Mouse (Mus musculus) monocyte, adult 2 months (primary cell): ENCODE data around the gene Nme8.

Experiments used
- DNase-seq, 2 experiments: peaks; one replicate each; pipeline ENCODE4 v3.0.0; 2022; ENCODE audit warnings: low spot score in 2 of 2, low read depth in 1 of 2

Gene Nme8

DNA sequence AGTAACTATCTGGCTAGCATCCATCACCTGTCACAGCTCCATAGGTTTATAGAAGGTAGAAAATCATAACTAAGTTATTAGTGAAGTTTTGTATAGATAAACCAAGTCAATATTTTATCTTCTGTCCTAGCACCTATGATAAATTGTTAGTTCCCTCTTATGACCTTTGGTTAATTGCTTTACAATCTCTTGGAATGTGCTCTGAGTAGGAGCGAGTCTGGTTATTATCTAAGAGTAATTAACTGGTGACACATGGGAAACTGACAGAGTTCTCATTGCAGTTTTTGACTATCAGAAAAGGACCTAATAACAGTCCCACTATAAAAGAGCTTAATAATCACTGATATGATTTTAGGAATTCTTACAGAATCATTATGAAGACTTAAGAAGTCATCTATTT, 54.1 kb downstream of the Nme8 start:
- no peak for DNase-seq

DNA sequence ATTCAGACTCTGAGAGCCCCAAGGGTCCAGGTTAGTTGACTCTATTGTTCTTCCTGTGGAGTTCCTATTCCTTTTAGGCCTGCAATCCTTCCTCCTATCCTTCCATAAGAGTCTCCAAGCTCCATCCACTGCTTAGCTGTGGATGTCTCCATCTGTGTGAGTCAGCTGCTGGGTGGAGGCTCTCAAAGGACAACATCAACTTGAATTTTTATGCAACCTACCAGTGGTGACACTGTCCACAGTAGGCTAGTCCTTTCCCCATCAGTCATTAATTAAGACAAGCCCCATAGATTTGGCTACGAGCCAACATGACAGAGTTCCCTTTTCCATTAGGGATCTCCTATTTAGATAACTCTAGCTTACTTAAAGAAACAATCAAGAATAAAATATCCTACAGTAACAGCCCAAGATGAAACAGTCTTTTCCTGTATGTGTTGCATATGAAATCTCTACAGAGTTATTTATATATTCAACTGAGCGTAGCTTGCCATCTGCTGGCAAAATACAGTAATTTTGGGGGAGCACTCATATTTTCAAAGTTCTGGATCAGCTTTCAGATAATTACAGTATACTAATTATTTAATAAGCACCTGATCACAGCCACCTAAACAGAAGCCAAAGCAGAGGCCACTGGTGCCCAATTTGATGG, 57.3 kb downstream of the Nme8 start:
- no peak for DNase-seq

DNA sequence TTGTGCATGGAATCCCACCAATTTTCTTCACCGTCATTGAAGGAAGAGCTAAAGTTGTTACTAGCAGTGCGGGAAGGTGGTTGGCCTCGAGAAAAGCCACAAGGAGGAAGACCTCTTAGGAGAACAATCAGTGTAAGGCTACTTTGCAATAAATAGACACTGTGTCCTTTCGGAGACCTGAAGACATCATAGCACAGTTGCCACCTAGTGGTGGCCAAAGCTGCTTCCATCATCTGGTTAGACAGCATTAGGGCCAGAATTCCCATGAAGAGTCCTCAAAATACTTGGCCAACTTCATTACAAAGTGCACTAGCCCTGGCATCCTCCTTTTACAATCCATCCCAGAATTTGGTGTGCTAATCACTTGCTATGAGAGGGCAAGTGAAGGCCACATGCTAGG, 61.5 kb downstream of the Nme8 start:
- DNase-seq = no peak

DNA sequence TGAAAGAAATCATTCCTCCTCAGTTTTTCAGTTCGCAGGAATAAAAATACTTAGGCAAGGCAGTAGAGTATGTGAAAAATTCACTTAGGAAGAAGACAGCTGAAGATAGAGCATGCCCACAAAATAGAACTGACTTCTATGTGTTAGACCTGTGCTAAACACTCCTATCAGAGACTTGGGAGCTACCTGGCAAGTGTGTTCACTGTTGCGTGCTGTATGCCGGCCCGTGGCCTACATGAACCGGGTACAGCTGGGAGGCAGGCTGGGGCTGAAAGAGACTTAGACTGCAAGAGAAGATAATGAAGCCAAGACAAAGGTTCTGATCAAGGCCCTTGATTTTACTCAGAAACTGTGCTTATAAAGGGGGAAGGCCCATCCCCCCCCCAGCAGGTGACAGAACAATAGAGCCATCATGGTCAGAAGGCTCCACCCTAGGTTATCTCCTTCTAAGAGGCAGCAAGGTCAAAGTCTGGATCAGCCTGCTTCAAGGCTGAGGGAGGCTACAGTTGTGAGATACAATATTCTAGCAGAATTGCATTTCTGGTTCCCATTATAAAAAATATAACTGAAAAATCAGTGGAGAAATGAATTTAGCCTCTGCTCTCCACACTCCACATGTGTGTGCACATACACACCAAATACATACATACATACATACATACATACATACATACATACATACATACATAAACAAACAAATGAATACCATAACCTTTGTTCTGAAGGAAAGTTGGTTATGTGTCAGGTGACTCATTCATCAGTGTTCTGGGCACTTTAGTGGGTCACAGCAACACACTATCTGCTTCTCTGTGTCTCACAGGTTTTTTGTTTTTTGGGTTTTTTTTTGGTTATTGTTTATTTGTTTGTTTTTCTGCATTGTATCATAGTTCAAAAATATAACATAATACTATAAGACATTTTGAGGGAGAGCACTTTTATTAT, 66.6 kb downstream of the Nme8 start:
- no peak for DNase-seq

DNA sequence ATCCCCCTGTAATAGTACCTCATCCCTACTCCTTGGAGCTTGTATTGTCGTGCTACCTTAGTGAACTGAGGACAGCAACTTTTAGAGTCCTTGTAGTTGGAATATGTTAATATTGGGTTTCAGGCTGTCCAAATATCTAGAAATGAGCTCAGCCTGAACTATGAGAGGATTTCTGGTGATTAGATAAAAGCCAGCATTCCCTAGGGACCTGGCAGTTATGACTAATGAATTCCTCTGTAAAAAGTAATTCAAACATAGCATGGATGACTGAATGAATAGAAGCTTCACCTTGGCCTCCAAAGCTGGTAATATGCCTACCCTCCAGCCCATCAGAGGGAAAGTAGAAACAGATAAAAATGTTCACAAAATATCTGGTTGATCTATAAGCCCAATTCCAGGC, 71.1 kb downstream of the Nme8 start:
- DNase-seq = no peak

DNA sequence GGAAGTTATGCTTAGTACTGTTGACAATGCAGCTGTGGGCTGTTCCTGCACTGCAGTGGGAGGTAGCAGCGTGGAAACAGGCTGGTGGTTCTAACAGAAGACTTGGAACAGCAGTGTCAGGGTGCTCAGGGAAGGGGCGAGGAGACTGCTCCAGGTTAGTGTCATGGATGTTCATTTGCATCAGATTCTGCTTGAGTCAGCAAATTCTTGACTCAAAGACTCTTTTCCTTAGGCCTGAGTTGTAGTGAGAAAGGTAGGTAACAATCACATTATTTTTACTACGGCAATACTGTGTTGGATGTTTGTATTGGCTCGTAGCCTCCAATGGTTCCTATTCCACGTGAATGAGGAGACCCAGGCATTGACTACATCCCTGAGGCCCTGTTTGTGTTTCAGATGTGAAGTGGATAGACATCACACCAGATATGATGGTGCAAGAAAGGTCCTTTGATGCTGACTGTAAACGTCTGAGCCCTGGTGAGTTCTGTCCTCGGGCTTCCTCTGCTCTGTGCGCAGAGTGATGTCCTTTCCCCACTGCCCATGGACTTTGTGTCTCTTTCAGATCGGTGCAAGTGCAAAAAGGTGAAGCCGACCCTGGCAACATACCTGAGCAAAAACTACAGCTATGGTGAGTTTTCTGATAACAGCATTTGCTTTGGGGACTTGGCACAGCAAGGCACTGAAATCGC, 72.8 kb downstream of the Nme8 start:
- no peak for DNase-seq

DNA sequence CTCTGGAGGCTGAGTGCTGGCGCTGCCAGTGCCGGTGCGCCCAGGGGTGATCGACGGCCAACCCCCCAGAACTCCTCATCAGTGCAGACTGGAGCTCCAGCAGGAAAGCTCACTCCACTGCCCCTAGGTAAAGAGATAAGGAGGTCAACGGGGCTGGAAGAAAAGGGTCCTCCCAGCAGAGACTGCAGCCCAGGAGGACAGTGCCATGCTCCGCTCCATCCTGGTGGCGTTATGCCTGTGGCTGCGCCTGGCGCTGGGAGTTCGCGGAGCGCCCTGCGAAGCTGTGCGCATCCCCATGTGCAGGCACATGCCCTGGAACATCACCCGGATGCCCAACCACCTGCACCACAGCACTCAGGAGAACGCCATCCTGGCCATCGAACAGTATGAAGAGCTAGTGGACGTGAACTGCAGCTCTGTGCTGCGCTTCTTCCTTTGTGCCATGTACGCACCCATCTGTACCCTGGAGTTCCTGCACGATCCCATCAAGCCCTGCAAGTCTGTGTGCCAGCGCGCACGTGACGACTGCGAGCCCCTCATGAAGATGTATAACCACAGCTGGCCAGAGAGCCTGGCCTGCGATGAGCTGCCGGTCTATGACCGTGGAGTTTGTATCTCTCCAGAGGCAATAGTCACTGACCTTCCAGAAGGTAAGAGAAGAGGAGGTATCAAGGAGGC, 74.2 kb downstream of the Nme8 start:
- no peak for DNase-seq

DNA sequence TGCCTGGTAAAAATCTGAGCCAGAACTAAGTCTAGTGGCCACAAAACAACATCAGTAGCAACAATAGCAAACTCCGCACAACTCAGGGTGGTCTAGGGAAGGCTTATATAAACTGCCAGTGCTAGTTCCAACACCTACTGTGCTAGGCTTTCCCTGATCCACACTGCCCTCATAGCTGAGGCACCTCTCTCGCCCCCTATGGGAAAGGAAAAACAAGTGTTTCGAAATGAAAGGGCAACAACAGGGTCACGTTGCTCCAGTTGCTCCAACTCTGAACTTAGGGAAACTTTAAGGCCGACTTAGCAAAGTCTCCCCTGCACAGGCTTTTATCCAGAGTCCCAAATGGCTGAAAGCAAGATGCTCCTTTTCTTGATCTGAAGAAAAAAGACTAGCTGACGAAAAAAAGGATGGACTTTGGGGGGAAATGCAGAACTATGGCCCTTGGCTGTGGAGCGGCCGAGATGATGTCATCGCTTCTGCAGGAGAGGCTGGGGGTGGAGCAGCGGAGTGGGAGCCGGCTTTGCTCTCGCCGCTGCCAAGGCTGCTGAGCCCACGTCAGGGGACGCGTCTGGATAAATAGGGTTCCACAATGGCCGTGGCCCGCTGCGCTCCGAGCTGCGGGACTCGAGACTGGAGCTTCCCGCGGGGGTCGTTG, 74.9 kb downstream of the Nme8 start, which contains the start of gene Sfrp4:
Gene Sfrp4 (plus strand): TSS at position 532 of the 655 bp plus-strand sequence.
- no peak for DNase-seq

DNA sequence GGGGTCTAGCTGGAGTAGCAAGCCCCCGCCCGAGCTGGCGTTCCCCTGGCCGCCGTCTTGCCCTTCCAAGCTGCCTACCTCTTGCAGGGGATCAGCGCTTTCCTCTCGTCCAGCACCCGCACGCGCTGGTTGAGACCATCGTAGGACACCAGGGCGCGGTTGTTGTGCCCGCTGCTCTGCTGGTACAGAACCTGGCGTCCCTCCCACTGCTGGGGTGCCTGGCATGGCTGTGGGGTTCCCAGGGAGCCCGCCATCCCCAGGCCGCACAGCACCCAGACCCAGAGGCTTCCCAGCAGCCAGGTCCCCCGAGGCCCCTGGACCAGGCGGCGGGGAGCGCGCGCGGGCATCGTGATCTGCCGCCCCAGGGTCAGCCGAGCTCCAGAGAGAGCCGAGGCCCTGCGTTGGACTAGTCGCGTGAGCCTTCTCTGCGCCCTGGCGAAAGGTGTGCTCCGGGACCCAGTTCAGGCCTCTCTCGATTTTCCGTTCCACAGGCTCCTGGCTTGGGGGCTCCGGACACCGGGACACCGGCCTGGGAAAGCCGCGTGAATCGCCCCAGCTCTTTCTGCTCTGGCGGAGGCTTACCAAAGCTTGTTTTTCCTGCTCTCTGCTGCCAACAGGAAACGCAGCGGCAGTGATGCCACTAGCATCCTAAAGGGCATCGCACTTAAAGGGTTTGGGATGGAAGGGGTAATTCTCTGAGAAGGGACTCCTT, 78.2 kb downstream of the Nme8 start, which contains the start of gene Epdr1:
Gene Epdr1 (minus strand): TSS at position 712 of the 712 bp plus-strand sequence.
- DNase-seq = no peak

DNA sequence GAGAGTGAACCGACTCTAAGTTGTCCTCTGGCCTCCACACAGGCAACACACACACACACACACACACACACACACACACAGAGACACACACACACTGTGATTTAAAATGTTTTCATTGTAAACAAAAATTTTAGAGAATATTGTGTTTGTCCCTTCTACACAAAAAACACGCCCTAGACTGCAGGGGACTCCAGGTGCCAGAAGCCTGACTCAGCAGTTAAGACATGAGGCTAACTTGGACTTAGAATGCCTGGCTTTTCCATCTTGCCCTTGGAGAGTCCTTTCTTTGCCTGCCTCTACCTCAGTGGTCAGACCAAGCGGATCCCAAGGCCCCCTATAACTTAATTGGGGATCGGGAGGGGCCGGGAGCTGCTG, 78.8 kb downstream of the Nme8 start:
- no peak for DNase-seq

DNA sequence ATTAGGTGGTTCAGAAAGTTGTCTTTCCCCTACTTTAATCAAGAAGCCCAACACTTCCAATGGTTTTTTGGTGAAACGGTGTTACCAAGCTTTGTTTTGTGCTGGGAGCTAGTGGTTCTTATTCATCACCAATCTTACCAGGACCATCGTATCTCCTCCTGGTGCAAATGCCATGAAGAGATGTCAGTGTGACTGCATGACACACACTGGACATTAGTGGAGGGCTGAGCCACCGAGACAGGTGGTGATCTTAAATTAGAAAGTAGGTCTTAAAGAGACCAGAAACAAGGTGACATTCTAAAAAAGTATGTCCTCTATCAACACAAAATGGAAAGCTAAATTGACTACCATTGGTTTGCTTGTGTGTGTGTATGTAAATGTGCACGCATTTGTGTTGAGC, 79.5 kb downstream of the Nme8 start:
- DNase-seq = no peak

DNA sequence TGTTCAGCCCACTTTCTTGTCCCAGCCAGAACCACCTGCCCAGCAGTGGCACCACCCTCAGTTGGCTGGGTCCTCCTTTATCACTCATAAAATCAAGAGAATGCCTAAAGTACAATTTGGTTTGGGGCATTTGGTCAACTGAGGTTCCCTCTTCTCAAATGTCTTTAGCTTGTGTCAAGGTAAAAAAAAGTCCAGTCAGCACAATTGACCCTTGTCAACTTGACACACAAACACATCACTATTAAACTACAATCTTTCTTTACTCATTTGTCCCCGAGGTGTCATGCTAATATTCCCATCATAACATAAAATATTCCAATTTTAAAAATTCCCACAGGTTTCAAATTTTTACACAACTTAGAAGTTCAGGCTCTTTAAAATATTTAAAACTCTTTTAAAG, 83.3 kb downstream of the Nme8 start:
- DNase-seq = no peak

DNA sequence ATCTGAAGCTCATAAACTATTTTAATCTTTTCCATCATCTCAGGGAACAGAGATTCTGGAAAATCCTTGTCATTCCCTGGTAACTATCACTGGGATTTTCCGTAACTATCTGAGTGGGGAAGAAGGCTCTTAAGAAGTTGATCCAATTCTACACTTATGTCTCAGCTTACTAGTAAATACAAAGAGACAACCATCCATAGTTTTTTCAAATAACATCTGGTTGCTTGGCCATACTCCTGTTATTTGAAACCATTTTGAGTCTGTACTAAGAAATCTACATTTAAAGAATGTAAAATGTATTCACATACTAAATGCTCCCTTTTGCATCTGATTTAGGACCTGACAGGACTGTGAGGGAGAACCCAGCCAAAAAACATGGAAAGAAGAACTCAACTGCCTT, 84.2 kb downstream of the Nme8 start:
- no peak for DNase-seq

DNA sequence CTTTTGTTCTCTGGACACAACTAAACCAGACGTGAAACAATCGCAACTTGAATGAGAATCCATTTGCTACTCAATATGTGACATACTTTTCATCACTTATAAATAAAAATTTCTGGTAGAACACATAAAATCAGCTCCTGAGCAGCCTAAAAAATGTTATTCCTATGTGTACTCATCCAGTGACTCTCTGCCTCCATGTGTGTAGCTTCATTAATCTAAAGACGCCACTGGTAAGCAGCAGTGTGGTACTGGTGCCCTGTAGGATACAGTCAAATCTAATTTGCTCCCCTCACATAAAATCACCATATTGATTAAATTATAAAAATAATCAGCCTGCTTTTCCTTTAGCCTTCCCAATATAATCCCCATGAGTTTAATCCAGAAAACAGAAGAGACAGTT, 84.6 kb downstream of the Nme8 start:
- no peak for DNase-seq

DNA sequence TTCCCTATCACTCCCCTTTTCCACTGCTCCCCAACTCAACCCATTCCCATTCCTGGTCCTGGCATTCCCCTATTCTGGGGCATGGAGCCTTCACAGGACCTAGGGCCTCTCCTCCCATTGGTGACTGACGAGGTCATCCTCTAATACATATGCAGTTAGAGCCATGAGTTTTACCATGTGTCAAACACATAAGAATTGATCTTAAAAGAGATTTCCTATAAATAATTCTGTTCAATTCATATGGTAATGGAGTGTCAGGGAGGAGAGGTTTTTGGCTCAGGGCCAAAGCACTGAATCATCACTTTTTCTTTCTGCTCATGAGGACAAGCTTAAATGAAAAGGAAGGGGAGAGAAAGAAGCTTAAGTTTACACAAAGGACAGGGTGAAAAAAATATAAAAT, 85.2 kb downstream of the Nme8 start:
- no peak for DNase-seq

DNA sequence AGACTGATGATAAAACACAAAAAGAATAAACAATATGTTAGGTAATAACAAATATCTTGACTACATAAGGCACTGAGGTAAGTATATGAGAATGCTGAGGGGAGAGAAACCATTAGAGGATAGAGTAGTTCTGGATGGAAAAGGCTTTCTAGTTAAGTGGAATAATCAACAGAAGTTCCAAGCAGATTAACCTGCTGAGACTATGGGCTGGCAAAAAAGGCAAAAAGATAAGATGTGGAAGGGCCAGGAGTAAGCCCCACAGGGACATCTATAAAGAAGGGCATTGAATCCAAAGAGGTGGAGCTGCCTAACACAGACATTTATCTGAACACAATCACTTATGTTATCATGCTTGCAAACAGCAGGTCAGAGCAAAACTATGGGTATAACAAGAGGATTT, 89.5 kb downstream of the Nme8 start:
- DNase-seq = no peak

DNA sequence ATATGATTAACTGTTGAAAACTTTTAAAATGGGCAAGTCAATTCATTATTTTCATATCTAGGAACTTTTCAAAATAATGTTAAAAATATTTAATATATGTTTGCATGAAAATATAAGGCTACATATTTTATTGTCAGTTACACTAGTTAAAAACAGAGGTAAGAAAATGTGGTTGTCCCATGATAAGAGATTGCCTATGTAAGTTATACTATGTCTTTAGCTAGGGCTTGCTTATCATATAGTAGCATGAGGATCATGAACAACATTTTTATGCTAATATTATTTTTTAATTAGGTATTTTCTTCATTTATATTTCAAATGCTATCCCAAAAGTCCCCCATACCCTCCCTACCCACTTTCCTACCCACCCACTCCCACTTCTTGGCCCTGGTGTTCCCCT, 92.7 kb downstream of the Nme8 start:
- DNase-seq = no peak

DNA sequence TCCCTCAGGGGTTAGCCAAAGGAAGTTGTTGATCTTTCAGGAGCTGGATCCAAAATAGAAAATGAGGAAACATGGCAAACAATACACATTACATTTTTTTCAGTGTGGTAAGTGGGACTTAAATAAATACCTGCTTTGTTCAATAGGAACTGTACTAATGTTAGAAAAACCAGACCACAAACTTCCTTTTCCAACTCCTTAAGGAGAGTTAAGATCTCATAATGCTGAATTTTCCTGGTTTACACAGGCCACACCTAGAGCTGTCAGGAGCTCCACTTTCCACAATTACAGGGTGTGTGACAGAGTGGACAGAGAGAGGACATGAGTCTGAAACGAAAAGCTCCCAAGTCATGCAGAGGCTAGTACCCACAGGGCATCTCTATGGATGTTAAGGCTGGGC, 93.9 kb downstream of the Nme8 start:
- no peak for DNase-seq

DNA sequence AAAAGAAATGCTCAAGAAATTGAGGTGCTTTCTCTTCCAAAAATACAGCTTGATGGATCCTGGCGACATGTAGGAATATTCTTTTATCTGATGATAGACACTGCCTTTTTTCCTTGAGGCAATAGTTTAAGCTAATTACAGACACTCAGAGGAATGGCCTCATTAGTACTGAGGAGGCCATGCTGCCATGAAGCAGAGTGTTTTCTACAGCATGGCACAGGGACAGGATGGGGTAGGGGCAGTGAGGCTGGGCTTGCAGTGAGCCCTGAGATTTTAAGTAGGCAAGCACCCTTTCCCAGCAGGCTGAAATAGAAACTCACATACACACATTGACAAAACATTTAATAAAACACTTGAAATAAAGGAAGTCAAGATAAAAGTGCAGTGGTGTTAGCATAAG, 95.1 kb downstream of the Nme8 start:
- no peak for DNase-seq

DNA sequence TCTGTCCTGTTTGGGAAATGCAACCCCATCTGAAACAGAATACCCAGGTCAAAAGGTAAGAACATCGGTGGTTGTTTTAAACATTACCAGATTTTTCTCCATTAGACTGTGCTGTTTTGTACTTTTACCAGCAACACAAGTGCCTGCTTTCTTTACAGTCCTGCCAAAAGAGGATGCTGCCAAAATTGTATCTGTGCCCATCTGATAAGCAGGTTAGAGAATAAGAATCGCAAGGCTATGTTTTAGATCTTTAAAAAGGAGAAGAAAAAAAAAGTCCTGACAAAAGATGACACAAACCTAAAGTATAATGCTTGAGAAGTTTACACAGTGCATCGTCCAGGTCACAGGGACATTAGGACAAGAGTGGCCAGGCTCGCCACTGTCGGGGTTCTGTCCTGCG, 98.4 kb downstream of the Nme8 start:
- no peak for DNase-seq
